Mouse (Mus musculus): ENCODE measurements around the gene Smg5. TPM values are rescaled to one million over a fixed set of nuclear protein-coding genes. Genes with fewer than 3 reads are reported as not detected.
"Not testable (repeated sequence)": the region's sequence is repeated elsewhere in the genome, so short reads cannot be mapped to it uniquely, and the experiment has no call there.

Smg5 gene
- polyA plus RNA-seq, 1 experiment from 2014 or later: 74.4 TPM

DNA sequence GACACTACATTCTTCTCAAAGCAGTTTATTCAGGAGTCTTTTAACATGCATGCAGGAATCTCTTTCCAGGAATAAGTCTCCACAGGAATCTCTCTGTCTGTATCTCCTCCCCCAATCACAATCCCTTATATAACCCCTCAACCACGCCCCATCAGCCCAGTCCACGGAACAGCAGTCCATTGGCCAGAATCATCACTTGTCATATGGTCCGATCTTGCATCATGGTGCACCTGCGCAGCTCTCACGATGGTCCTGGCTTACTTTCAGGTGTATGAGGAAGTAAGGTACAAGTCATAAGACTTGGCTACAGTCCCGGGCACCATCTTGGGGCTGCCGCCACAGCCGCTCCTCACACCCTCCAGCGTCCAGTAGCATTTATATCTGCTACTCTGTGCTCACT is 36.6 kb downstream of the Smg5 start, which contains the start of gene Bglap3:
Gene Bglap3, minus strand, starts transcription at position 101 of the 400 bp plus-strand sequence.
- ATAC-seq (ENCODE audit: insufficient number of reproducible peaks, insufficient read depth, low FRiP score, low TSS enrichment, low read depth); H3K27ac ChIP-seq; H3K4me3 ChIP-seq (replicated peaks); H3K4me2 ChIP-seq; H3K9ac ChIP-seq (replicated peaks); H3K4me1 ChIP-seq (replicated peaks); H3K27me3 ChIP-seq; H3K36me3 ChIP-seq: not testable (repeated sequence)
- peaks cover 10% of the 10 kb centered on the region for H3K9me3 ChIP-seq
- 94% methylated on average over 9 of the region's 9 CpGs for WGBS

DNA sequence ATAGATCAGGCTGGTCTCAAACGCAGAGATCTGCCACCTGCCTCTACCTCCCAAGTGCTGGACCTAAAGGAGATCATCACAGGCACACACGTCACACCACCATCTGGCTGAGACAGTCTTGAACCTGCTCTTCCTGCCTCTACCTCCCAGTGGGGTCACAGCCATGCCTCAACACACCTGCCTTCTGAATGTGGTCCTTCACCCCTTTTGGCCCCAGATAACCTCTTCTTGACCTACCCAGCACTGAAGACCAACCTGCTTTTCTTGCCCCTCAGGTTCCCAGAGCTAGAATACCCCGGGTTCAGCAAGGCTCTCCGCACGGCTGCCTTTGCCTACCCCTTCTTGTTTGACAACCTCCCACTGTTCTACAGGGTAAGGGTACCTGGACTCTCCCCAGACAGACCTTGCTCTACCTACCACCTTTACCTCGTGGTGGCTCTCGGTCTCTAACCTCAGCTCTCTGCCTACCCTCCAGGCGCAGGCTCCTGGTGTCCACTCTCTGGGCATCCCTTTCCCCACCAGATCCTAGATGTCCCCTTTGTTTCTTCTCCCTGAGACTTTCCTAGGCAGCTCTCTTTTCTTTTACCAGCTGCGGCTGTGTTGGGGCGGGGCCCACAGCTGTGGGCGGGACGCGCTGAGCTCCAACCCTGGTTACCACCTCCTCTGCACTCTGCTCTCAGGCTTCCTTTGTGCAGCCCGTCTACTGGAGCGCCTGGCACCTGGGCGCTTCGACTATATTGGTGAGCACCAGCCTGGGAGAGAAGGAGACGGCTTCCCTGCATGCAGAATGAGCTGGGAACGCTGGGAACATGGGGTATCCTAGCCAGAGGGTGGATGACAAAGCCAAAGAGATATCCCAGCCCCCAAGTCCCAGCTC is 39.9 kb downstream of the Smg5 start:
- Histone ChIP-seq H3K4me3 (replicated peaks) (peak overlapping the region; percentile 18), H3K27ac (peak overlapping the region; percentile 23; the same call in 1 of the 2 replicates), H3K9ac (replicated peaks) (0 out of 2 replicates have a peak overlapping the region, but pooled peaks have one; percentile 23), H3K4me2 (peak overlapping the region; percentile 49)
- H3K9me3 ChIP-seq; H3K27me3 ChIP-seq; H3K4me1 ChIP-seq (replicated peaks); H3K36me3 ChIP-seq: not testable (repeated sequence)
- peak; percentile 88 for ATAC-seq (ENCODE audit: insufficient number of reproducible peaks, insufficient read depth, low FRiP score, low TSS enrichment, low read depth)
- WGBS: 12% methylated on average over 19 of the region's 19 CpGs

DNA sequence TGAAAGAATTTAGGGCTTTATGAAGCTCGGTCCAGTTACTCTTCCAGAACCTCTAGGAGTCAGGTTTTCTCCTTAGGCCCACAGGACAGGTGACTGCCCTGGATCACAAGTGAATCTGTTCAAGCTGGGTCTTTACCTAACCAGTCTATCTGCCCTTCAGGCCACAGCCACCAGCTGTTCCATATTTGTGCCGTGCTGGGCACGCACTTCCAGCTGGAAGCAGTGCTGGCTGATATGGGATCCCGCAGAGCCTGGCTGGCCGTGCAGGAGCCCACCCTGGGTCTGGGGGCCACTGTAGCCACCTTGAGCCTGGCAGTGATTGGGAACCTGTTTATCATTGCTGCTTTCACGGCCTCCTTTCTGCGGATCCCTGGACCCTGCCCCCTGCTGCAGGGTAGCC is 40.6 kb downstream of the Smg5 start:
- H3K27me3 ChIP-seq; H3K27ac ChIP-seq; H3K9ac ChIP-seq (replicated peaks); H3K9me3 ChIP-seq; H3K36me3 ChIP-seq; H3K4me1 ChIP-seq (replicated peaks): not testable (repeated sequence)
- Histone ChIP-seq H3K4me3 (replicated peaks) (peak overlapping the region; percentile 18; the same call in 1 of the 2 replicates), H3K4me2 (peak overlapping the region; percentile 49)
- WGBS: 16% methylated on average over 6 of the region's 7 CpGs
- peak; percentile 22; the same call in 1 of the 2 replicates for ATAC-seq (ENCODE audit: insufficient number of reproducible peaks, insufficient read depth, low FRiP score, low TSS enrichment, low read depth)

DNA sequence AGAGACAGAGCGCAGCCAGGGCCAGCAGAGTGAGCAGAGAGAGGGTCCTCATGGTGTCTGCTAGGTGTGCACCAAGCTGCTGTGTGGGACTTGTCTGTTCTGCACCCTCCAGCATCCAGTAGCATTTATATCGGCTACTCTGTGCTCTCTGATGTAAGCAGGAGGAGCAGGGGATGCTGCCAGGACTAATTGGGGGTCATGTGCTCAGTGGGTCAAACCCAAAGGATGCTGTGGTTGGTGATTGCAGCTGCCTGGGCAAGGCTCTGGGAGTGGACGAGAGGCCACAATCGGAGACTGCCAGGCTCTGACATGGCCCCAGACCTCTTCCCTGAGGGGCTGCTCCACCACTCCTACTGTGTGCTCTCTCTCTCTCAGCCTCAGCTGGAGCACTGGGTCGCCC is 42.5 kb downstream of the Smg5 start, which contains the start of gene Bglap2:
Gene Bglap2, minus strand, starts transcription at position 101 of the 400 bp plus-strand sequence.
- 78% methylated on average over 5 of the region's 5 CpGs for WGBS
- not testable (repeated sequence) for H3K4me1 ChIP-seq (replicated peaks); H3K4me3 ChIP-seq (replicated peaks); H3K27me3 ChIP-seq; H3K27ac ChIP-seq; H3K9me3 ChIP-seq; H3K36me3 ChIP-seq; H3K9ac ChIP-seq (replicated peaks); H3K4me2 ChIP-seq; ATAC-seq (ENCODE audit: insufficient number of reproducible peaks, insufficient read depth, low FRiP score, low TSS enrichment, low read depth)

DNA sequence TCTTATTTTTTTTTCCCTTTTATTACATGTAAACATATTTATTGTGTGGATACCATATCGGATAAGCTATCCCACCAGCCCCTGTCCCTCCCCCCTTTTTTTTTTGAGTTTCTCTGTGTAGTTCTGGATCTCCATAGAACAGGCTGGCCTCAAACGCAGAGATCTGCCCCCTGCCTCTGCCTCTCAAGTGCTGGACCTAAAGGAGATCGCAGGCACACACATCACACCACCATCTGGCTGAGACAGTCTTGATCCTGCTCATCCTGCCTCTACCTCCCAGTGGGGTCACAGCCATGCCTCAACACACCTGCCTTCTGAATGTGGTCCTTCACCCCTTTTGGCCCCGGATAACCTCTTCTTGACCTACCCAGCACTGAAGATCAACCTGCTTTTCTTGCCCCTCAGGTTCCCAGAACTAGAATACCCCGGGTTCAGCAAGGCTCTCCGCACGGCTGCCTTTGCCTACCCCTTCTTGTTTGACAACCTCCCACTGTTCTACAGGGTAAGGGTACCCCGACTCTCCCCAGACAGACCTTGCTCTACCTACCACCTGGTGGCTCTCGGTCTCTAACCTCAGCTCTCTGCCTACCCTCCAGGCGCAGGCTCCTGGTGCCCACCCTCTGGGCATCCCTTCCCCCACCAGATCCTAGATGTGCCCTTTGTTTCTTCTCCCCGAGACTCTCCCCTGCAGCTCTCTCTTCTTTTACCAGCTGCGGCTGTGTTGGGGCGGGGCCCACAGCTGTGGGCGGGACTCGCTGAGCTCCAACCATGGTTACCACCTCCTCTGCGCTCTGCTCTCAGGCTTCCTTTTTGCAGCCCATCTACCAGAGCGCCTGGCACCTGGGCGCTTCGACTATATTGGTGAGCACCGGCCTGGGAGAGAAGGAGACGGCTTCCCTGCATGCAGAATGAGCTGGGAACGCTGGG is 45.6 kb downstream of the Smg5 start:
- WGBS: 8% methylated on average over 20 of the region's 22 CpGs
- not testable (repeated sequence) for H3K27ac ChIP-seq; H3K36me3 ChIP-seq; H3K4me1 ChIP-seq (replicated peaks); H3K9me3 ChIP-seq; H3K27me3 ChIP-seq
- peak; percentile 77 for ATAC-seq (ENCODE audit: insufficient number of reproducible peaks, insufficient read depth, low FRiP score, low TSS enrichment, low read depth)
- H3K9ac ChIP-seq (replicated peaks): 0 out of 2 replicates have a peak overlapping the region, but pooled peaks have one; percentile 31
- peak overlapping the region; percentile 31 for H3K4me3 ChIP-seq (replicated peaks)
- peak overlapping the region; percentile 59 for H3K4me2 ChIP-seq

DNA sequence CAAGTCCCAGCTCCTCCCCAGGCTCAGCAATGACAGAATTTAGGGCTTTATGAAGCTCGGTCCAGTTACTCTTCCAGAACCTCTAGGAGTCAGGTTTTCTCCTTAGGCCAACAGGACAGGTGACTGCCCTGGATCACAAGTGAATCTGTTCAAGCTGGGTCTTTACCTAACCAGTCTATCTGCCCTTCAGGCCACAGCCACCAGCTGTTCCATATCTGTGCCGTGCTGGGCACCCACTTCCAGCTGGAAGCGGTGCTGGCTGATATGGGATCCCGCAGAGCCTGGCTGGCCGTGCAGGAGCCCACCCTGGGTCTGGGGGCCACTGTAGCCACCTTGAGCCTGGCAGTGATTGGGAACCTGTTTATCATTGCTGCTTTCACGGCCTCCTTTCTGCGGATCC is 46.3 kb downstream of the Smg5 start:
- H3K36me3 ChIP-seq; H3K27ac ChIP-seq; H3K4me1 ChIP-seq (replicated peaks); H3K9me3 ChIP-seq; H3K9ac ChIP-seq (replicated peaks); H3K4me3 ChIP-seq (replicated peaks); H3K27me3 ChIP-seq; ATAC-seq (ENCODE audit: insufficient number of reproducible peaks, insufficient read depth, low FRiP score, low TSS enrichment, low read depth): not testable (repeated sequence)
- 45% methylated on average over 2 of the region's 7 CpGs for WGBS
- H3K4me2 ChIP-seq: peak overlapping the region; percentile 59; the same call in 1 of the 2 replicates

DNA sequence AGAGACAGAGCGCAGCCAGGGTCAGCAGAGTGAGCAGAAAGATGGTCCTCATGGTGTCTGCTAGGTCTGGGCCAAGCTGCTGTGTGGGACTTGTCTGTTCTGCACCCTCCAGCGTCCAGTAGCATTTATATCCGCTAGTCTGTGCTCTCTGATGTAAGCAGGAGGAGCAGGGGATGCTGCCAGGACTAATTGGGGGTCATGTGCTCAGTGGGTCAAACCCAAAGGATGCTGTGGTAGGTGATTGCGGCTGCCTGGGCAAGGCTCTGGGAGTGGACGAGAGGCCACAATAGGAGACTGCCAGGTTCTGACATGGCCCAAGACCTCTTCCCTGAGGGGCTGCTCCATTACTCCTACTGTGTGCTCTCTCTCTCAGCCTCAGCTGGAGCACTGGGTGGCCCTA is 48.3 kb downstream of the Smg5 start, which contains the start of gene Bglap:
Gene Bglap, minus strand, starts transcription at position 101 of the 400 bp plus-strand sequence.
- no peak for ATAC-seq (ENCODE audit: insufficient number of reproducible peaks, insufficient read depth, low FRiP score, low TSS enrichment, low read depth)
- no peak within 1 kb of the TSS for H3K4me2 ChIP-seq
- no peak within 1 kb of the TSS for H3K4me3 ChIP-seq (replicated peaks)
- H3K9ac ChIP-seq (replicated peaks): no peak within 1 kb of the TSS
- 75% methylated on average over 5 of the region's 5 CpGs for WGBS
- H3K27ac ChIP-seq: no peak within 1 kb of the TSS
- H3K27me3 ChIP-seq: no peaks in the 10 kb centered on the region; the same call in 1 of the 2 replicates
- 0 out of 2 replicates have a peak, but pooled peaks cover 3% of the 10 kb centered on the region for H3K4me1 ChIP-seq (replicated peaks)
- H3K9me3 ChIP-seq: no peaks in the 10 kb centered on the region
- H3K36me3 ChIP-seq: no peaks in the 10 kb centered on the region

DNA sequence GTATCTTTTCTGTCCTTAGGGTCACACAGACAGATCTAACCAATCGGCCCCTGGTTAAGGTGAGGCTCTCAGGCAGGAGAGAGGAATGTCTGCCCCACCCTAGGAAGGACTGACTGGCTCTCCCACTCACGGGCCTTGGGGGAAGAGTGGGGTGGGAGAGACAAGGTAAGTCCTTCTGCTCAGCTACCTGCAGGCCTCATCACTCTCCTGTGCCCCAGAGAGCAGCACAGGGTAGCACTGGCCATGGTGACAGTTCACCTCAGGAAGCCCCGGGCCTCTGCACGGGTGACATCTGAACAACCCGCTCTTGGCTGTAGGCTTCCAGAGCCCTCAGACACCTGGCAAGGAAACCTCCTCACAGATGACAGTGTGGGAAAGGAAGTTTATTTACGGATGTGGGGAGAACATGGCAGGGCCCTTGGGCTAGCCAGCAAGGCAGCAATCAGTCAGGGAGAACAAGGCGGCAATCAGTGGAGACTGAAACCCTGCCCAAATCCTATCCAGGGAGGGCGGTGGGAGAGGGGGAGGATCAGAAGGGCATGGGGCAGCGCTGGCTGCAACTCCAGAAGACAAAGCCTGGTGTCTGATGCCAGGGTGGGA is 57.8 kb downstream of the Smg5 start:
- no peak overlapping the region for H3K4me2 ChIP-seq
- no peaks in the 10 kb centered on the region for H3K27me3 ChIP-seq
- H3K27ac ChIP-seq: no peak overlapping the region
- H3K36me3 ChIP-seq: peaks cover 68% of the 10 kb centered on the region
- no peak for ATAC-seq (ENCODE audit: insufficient number of reproducible peaks, insufficient read depth, low FRiP score, low TSS enrichment, low read depth)
- H3K4me3 ChIP-seq (replicated peaks): no peak overlapping the region
- WGBS: 86% methylated on average over 9 of the region's 9 CpGs
- H3K4me1 ChIP-seq (replicated peaks): no peaks in the 10 kb centered on the region
- no peaks in the 10 kb centered on the region for H3K9me3 ChIP-seq
- H3K9ac ChIP-seq (replicated peaks): no peak overlapping the region

DNA sequence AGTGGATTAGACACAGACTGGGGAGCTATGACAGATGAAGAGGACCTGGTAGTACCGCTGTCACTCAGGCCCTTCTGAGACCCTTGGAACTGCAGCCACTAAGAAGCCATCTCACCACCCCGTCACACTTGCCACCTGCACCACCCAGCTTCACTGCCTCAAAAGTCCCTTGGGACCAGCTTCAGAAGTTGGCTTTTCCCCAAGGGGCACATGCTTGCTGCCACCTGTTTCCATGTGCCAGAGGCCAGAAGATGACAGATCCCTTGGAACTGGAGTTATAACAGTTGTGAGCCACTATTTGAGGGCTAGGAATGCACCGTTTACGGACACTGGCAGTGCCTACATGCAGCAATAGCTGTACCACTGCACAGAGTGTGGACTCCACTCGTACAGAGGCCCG is 59.2 kb downstream of the Smg5 start:
- Histone ChIP-seq H3K4me2 (no peak overlapping the region), H3K27ac (no peak overlapping the region), H3K9me3 (no peaks in the 10 kb centered on the region), H3K27me3 (no peaks in the 10 kb centered on the region), H3K9ac (replicated peaks) (no peak overlapping the region), H3K4me1 (replicated peaks) (no peaks in the 10 kb centered on the region), H3K4me3 (replicated peaks) (no peak overlapping the region), H3K36me3 (peaks cover 72% of the 10 kb centered on the region)
- 90% methylated on average over 6 of the region's 6 CpGs for WGBS
- ATAC-seq (ENCODE audit: insufficient number of reproducible peaks, insufficient read depth, low FRiP score, low TSS enrichment, low read depth): no peak

DNA sequence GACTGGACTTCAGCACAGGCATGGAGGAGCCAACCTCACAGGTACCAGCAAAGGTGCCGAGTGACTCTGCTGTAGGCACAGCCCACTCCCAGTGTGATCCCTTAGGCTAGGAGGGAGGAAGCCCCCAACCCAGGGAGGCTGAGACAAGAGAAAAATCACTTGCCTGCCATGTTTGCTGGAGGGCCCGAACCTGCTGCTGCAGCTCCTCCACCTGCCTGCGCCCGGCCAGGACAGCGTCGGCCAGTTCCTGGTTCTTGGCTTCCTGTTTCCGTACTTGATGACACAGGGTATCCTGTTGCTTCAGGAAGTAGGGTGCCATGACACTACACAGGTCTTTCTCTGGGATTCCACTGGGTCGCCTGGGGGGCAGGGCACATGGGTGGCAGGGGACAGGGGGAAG is 59.7 kb downstream of the Smg5 start:
- Histone ChIP-seq H3K4me3 (replicated peaks) (no peak overlapping the region), H3K36me3 (peaks cover 71% of the 10 kb centered on the region), H3K27ac (no peak overlapping the region), H3K9ac (replicated peaks) (no peak overlapping the region), H3K4me2 (no peak overlapping the region), H3K4me1 (replicated peaks) (no peaks in the 10 kb centered on the region), H3K9me3 (no peaks in the 10 kb centered on the region), H3K27me3 (no peaks in the 10 kb centered on the region)
- no peak for ATAC-seq (ENCODE audit: insufficient number of reproducible peaks, insufficient read depth, low FRiP score, low TSS enrichment, low read depth)
- WGBS: 90% methylated on average over 8 of the region's 8 CpGs

DNA sequence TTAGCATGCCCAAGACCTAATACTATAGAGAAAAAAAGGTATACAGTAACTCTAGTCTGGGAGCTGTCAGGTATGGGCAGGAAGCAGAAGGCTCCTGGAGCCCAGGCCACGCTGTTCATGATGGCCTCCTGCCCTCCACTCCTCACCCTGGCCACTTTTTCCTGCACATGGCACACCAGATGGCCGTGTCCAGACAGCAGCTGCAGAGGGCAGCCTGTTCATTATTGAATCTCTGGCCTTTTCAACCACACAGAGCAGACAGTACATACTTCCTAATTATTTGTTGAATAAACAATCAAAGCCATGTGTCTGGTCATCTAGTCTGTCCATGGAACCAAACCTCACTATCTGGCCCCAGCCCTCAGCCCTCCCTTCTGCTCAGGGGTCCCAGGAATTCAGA is 62.6 kb downstream of the Smg5 start:
- no peak overlapping the region for H3K4me2 ChIP-seq
- H3K9me3 ChIP-seq: no peaks in the 10 kb centered on the region
- no peak for ATAC-seq (ENCODE audit: insufficient number of reproducible peaks, insufficient read depth, low FRiP score, low TSS enrichment, low read depth)
- WGBS: 68% methylated on average over 2 of the region's 2 CpGs
- no peaks in the 10 kb centered on the region for H3K4me1 ChIP-seq (replicated peaks)
- peaks cover 76% of the 10 kb centered on the region for H3K36me3 ChIP-seq
- no peak overlapping the region for H3K27ac ChIP-seq
- no peaks in the 10 kb centered on the region for H3K27me3 ChIP-seq
- no peak overlapping the region for H3K4me3 ChIP-seq (replicated peaks)
- H3K9ac ChIP-seq (replicated peaks): no peak overlapping the region
